Mouse (Mus musculus) right cerebral cortex, postnatal 25 days (tissue): ENCODE measurements around the gene Bloc1s5.
"Not testable (repeated sequence)": the region's sequence is repeated elsewhere in the genome, so short reads cannot be mapped to it uniquely, and the experiment has no call there.

ENCODE experiments used
- DNase-seq: peaks from one replicate; pipeline ENCODE4 v3.0.0; 2022

Gene Bloc1s5

DNA sequence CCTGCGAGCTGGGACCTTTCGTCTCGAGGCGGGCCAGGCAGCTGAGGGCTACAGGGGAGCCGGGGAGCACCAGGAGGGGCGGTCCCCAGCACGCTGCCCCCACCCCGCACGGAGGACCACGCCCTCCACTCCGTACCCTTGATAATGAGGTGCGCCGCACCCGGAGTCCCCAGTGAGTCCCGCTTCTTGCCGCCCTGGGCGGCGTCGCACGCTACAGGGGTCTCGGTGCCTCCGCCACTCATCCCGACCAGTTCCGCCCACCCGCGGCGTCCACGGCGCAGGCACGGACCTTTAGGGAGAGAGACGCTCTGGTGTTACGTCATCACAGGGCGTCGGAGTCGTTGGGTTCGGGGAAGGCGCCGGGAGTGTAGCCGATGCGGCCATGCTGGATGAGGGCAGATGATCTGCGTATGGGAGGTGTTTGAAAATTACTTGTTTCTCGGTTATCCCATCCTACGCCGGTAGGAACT is at the start of gene Bloc1s5:
TSS of gene Bloc1s5 (minus strand) at position 310 of the 470 bp plus-strand sequence.
- DNase-seq: peak; percentile 93

DNA sequence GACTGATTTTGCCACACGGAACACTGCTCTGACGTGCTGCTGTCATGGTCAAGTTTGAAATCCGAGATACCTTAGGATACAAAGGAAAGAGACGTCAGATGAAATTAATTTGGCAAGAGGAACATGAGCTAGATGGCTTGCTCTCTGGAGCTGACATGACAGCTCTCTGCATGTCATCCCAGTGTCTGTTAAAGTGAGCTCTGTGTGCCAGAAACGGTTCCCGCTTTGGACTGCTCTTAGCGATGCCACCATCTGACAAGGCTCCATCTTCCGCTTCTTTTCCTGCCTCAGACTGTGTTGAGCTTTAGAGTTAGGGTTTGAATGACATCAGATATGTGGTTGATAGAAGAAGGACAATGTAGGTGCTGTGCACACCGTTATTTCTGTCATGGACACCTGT is 37.4 kb upstream of the Bloc1s5 start:
- no peak for DNase-seq

- not testable (repeated sequence) for DNase-seq
Observed at GRCm38 (mm10) chr13:38671451-38671850, 36.5 kb upstream of the Bloc1s5 start.

GRCm38 (mm10) chr13:38670051-38670450 is 35.1 kb upstream of the Bloc1s5 start:
- no peak for DNase-seq

GRCm38 (mm10) chr13:38668514-38668913 is 33.6 kb upstream of the Bloc1s5 start:
- DNase-seq: no peak

- no peak for DNase-seq
Observed at GRCm38 (mm10) chr13:38664753-38665152, 29.8 kb upstream of the Bloc1s5 start.

DNA sequence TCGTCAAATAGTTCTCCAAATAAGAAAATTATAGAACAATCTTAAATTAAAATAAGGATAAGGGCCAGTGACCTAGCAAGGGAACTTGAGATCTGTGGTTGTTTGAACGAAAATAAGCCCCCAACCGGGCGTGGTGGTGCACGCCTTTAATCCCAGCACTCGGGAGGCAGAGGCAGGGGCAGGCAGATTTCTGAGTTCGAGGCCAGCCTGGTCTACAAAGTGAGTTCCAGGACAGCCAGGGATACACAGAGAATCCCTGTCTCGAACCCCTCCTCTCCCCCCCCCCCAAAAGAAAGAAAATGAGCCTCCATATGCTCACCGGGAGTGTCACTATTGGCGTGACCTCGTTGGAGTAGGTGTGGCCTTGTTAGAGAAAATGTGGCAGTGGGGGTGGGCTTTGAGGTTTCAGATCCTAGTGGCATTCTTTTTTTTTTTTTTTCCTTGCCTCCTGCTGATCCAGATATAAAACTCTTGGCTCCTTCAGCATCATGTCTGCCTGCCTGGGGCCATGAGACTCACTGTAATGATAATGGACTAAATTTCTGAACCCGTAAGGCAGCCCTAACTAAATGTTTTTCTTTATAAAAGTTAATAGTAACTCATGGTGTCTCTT is 24.7 kb upstream of the Bloc1s5 start:
- DNase-seq: no peak

- peak; percentile 94 for DNase-seq
Observed at GRCm38 (mm10) chr13:38658528-38659280, 23.8 kb upstream of the Bloc1s5 start, which contains the start of gene Eef1e1. Gene Eef1e1, minus strand, starts transcription at chr13:38659058.

DNA sequence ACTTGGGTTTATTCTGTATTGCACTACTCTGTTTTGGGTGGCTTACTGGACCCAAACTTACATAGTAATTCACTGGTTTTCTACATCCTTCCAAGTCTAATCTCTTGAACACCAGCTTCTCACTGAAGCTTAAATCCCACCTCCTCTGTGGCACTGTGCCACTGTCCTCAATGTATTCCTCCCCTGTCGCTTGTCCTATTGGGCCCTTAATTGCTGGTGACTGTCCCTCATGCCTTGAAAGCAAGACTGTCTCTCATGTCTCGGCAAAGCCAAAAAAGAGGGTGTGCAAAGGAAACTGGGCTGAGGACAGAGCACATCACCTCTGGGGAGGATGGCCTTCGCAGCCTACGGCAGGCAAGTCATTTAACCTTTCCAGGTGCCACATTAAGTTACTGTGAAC is 23.0 kb upstream of the Bloc1s5 start:
- DNase-seq: no peak

DNA sequence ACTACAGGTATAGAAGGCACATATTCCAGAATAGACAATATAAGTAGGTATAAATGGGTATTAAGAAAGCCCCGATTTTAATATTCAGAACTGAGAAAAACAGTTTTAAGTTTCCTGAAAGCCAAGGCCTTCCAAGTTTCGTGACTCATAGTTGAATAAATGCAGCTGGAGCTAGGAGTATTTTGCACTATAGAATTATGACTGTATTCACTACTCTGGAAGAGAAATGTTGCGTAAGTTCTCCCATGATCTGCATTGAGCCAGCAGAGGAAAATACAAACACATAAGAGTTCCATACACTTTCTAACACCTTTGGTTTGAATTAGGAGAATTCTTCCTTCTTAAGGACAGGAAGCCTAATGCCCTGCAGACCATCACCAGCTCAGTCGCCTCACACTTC is 15.4 kb upstream of the Bloc1s5 start:
- no peak for DNase-seq

GRCm38 (mm10) chr13:38649069-38649468 is 14.2 kb upstream of the Bloc1s5 start:
- DNase-seq: no peak

DNA sequence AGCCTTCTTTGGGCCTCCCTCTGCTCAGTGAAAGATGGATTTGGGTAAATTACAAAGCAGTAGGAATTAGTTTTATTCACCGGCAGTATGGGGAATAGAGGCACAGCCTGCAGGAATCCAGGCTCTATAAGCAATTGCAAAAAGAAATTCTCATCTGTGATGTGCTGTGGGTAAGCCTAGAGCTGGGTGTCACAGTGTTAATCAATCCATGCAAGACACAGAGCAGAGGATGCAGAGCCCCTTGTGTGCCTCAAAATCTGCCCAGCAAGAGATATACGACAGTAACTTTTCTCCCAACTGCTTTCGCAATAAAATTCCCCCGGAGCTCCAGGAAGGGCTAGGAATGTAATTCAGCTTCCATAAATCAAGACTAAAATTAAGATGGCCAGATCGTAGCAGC is 6.5 kb upstream of the Bloc1s5 start:
- DNase-seq: no peak

DNA sequence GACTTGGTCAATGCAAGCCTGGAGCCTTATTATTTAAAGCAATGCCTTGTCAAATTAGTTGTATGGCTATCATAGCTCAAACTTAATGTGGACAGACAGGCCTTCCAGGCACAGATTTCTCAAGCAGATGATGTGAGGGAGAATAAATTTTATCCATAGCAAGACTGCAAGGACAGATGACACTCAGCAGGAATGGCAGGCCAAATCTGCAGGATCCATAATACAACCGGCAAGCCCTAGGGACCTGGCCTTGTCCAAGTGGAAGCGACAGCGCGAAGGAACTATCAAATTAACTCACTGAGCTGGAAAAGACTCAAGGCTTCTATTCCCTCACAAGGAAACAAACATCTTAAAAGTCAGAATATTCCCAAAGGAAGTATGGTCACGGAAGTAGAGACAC is 6.1 kb upstream of the Bloc1s5 start:
- no peak for DNase-seq

DNA sequence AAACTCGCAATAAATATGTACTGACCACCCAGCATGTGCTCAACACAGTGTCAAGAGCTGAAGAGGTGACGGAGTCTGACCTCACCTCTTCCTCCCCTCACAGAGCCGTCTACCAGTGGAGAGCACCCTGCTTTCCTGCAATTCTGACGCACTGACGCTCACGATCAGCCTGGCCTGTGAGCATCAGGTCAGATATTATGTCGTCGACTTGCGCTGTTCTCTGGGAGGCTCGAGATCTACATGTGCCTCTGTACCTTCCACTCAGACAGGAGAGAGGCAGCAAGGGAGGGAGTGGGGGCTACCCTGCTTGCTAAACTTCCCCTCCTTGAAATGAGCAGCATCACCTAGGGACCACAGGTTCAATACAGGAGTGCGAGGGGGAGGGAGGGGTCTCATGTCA is 3.8 kb upstream of the Bloc1s5 start:
- DNase-seq: no peak

DNA sequence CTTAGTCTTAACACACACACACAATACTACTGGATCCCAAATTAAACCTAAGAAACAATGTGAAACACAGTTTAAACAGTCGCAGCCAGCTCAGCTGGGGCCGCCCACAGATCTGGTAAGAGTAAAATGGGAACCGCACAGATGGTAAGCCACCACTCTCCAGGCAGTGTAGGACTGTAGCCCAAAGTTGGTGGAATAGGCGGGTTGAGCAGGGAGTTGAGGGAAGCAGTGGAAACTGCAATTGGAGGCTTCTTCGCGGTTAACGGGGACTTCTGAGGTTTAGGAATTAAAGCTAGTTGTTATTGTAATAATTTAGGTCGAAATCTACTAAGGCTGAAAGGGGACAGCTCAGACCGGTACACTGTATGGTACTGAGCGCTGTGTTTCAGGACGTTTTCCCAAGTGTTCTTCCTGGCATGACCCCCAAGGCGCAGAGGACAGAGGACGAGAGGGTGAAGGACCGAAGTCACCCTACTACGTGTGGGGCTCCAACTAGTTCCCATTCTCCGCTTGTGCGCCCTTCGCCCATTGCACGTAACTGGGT is 581 bp downstream of the Bloc1s5 start:
- peak; percentile 84 for DNase-seq

DNA sequence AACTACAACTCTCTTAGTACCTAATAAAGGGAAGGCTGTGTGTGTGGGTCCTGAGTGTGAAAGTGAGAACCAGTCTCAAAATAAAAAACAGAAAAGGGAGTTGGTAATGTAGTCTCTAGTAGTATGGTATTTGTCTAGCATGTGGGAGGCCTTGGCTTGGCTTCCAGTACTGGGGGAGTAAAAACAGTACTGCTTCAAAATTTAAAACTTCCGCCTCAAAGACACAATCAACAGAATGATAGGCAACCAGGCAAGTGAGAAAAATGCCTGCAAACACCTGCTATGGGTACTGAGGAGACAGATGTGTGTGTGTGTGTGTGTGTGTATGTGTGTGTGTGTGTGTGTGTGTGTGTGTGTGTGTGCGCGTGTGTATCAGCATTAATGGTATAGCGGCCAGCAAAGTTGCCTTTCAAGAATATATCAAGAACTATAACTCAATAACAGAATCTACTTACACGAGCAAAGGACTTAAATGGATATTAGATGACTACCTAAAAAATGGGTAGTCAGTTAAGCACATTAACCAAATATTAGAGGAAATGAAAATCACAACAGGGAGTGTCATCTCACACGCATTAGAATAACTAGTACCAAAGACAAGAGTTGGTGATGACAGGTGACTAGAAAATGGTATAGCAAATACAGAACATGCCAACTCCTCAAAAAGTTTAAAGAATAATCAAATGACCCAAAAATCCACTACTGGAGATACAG is 1.5 kb downstream of the Bloc1s5 start:
- peak; percentile 35 for DNase-seq

DNA sequence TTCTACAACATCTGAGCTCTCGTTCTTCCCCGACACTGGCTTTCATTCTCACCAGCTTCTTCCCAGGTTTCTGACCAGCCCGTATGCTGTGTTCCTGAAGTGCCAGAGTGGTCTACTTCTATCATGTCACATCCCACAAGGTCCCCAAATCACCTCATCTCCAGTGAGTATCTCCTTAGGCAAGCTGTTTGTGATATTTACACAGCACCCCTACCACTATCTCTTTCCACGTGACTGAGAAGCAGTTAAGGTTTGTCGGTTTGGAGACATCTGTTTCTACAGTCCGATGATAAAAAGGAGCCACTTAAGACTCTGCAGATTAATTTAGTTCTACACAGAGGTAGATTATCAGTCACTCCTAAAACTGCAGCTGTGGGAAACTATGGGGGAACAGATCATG is 2.4 kb downstream of the Bloc1s5 start:
- DNase-seq: no peak

GRCm38 (mm10) chr13:38626229-38626525 is 8.7 kb downstream of the Bloc1s5 start:
- no peak for DNase-seq

- DNase-seq: no peak
Observed at GRCm38 (mm10) chr13:38625492-38626228, 9.2 kb downstream of the Bloc1s5 start.

- no peak for DNase-seq
Observed at GRCm38 (mm10) chr13:38624292-38624902, 10.5 kb downstream of the Bloc1s5 start.

DNA sequence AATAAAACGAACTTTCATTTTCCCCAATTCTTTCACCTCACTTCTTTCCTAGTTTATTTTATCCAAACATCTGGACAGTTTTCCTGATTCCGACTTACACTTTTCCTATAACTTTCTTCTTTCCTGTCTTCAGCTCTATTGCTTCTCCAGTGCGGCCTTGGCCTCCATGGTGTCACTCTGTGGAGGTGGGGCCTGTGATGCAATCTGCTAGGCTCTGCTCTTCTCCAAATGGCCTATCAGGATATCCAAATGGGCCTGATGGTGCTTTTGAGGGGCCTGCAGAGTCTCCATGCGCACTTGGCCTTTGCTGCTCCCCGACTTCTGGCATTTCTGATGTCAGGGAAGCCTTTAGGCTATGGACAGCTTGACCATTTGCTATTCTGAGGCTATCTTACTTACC is 11.6 kb downstream of the Bloc1s5 start:
- no peak for DNase-seq

- DNase-seq: not testable (repeated sequence)
Observed at GRCm38 (mm10) chr13:38618001-38618630, 16.8 kb downstream of the Bloc1s5 start.
